Mouse (Mus musculus) heart, embryonic 11.5 days (tissue): ENCODE results near the gene Commd1. TPM values are rescaled to one million over a fixed set of nuclear protein-coding genes. Genes with fewer than 3 reads are reported as not detected.

Experiments
- ATAC-seq: fragments of 200-750 bp; cut with Nextera tagmentation; replicated peaks from 2 replicates; pipeline ENCODE4 v1.8.0; 2017; ENCODE audit warnings: moderate library complexity; ENCODE audit not compliant: insufficient number of reproducible peaks, low FRiP score, low TSS enrichment
- H3K27ac ChIP-seq: fragments of 300-500 bp; sonication (generic); 2 replicates; pipeline ENCODE4 v1.5.1; 2014; ENCODE audit warnings: mild to moderate bottlenecking, low read depth, low read length
- H3K27me3 ChIP-seq: fragments of 300-500 bp; sonication (generic); 2 replicates; pipeline ENCODE4 v1.6.1; 2014; ENCODE audit warnings: mild to moderate bottlenecking, low read length, mixed read lengths; ENCODE audit not compliant: control insufficient read depth, insufficient read depth
- H3K36me3 ChIP-seq: fragments of 300-500 bp; sonication (generic); 2 replicates; pipeline ENCODE4 v1.6.1; 2014; ENCODE audit warnings: mild to moderate bottlenecking, low read length, moderate library complexity, mixed read lengths; ENCODE audit not compliant: control insufficient read depth, insufficient read depth
- H3K4me1 ChIP-seq: fragments of 300-500 bp; sonication (generic); 2 replicates; pipeline ENCODE4 v1.6.1; 2014; ENCODE audit warnings: low read length; ENCODE audit not compliant: control insufficient read depth, insufficient read depth
- H3K4me2 ChIP-seq: fragments of 300-500 bp; sonication (generic); 2 replicates; pipeline ENCODE4 v1.6.1; 2014; ENCODE audit warnings: mild to moderate bottlenecking, moderate library complexity
- H3K4me3 ChIP-seq: fragments of 300-500 bp; sonication (generic); 2 replicates; pipeline ENCODE4 v1.5.1; 2014; ENCODE audit warnings: low read depth, low read length
- H3K9ac ChIP-seq: fragments of 300-500 bp; sonication (generic); 2 replicates; pipeline ENCODE4 v1.6.1; 2014; ENCODE audit warnings: mild to moderate bottlenecking, low read depth, low read length, moderate library complexity
- H3K9me3 ChIP-seq: fragments of 300-500 bp; sonication (generic); replicated peaks from 2 replicates; pipeline ENCODE4 v1.6.1; 2016; ENCODE audit warnings: low read length; ENCODE audit not compliant: control insufficient read depth
- WGBS: fragments of 180-500 bp; shearing (Covaris S2); extraction: QIAGEN DNeasy Blood & Tissue Kit; methylation state at CpG from one replicate; pipeline ENCODE4 v1.1.7; 2014; ENCODE audit not compliant: insufficient replicate concordance; 5-methylcytosine and 5-hydroxymethylcytosine counted together
- polyA plus RNA-seq: library from polyadenylated mRNA; unstranded; fragments of >200 nt; fragmentation: Nextera tagmentation; extraction: Ambion mirVana; gene quantifications from 2 replicates; pipeline ENCODE4 v1.2.1, GENCODE M21; 2014

Commd1 gene
- polyA plus RNA-seq, 1 experiment from 2014 or later, result 355 TPM

GRCm38 (mm10) chr11:23014996-23015395, 32.8 kb upstream of the Commd1 start:
- Histone ChIP-seq H3K4me1 (no peaks in the 10 kb centered on the region), H3K9ac (no peak overlapping the region), H3K27me3 (no peaks in the 10 kb centered on the region), H3K9me3 (no peaks in the 10 kb centered on the region), H3K4me3 (no peak overlapping the region), H3K27ac (no peak overlapping the region), H3K36me3 (no peaks in the 10 kb centered on the region), H3K4me2 (no peak overlapping the region)
- 73% methylated on average over 6 of the region's 6 CpGs for WGBS
- no peak for ATAC-seq

- ATAC-seq, result no peak
- H3K4me2 ChIP-seq, result no peak overlapping the region
- no peak overlapping the region for H3K9ac ChIP-seq
- no peaks in the 10 kb centered on the region for H3K36me3 ChIP-seq
- no peaks in the 10 kb centered on the region for H3K9me3 ChIP-seq
- H3K27me3 ChIP-seq, result no peaks in the 10 kb centered on the region
- H3K4me1 ChIP-seq, result no peaks in the 10 kb centered on the region
- 79% methylated on average over 4 of the region's 4 CpGs for WGBS
- H3K27ac ChIP-seq, result no peak overlapping the region
- no peak overlapping the region for H3K4me3 ChIP-seq
Measured at GRCm38 (mm10) chr11:23013580-23014294, 31.6 kb upstream of the Commd1 start.

GRCm38 (mm10) chr11:23013096-23013495, 30.9 kb upstream of the Commd1 start:
- ATAC-seq, result no peak
- no peak overlapping the region for H3K27ac ChIP-seq
- H3K9ac ChIP-seq, result no peak overlapping the region
- H3K36me3 ChIP-seq, result no peaks in the 10 kb centered on the region
- H3K4me3 ChIP-seq, result no peak overlapping the region
- 68% methylated on average over 1 of the region's 1 CpGs for WGBS
- H3K4me1 ChIP-seq, result no peaks in the 10 kb centered on the region
- no peak overlapping the region for H3K4me2 ChIP-seq
- no peaks in the 10 kb centered on the region for H3K9me3 ChIP-seq
- H3K27me3 ChIP-seq, result no peaks in the 10 kb centered on the region

GRCm38 (mm10) chr11:23008824-23009200, 26.6 kb upstream of the Commd1 start:
- H3K9me3 ChIP-seq, result no peaks in the 10 kb centered on the region
- no peaks in the 10 kb centered on the region for H3K27me3 ChIP-seq
- H3K36me3 ChIP-seq, result peaks cover 7% of the 10 kb centered on the region
- 28% methylated on average over 4 of the region's 4 CpGs for WGBS
- H3K4me3 ChIP-seq, result peak overlapping the region; percentile 64
- H3K4me1 ChIP-seq, result peaks cover 3% of the 10 kb centered on the region; the same call in 1 of the 2 replicates
- no peak overlapping the region for H3K9ac ChIP-seq
- ATAC-seq, result no peak
- no peak overlapping the region for H3K27ac ChIP-seq
- peak overlapping the region; percentile 87 for H3K4me2 ChIP-seq

GRCm38 (mm10) chr11:23008181-23008823, 26.1 kb upstream of the Commd1 start:
- peak overlapping the region; percentile 64 for H3K4me3 ChIP-seq
- H3K9me3 ChIP-seq, result no peaks in the 10 kb centered on the region
- ATAC-seq, result peak; percentile 90
- under 1% methylated on average over 40 of the region's 40 CpGs for WGBS
- peaks cover 8% of the 10 kb centered on the region for H3K36me3 ChIP-seq
- peak overlapping the region; percentile 83 for H3K9ac ChIP-seq
- H3K27ac ChIP-seq, result peak overlapping the region; percentile 92
- peaks cover 3% of the 10 kb centered on the region; the same call in 1 of the 2 replicates for H3K4me1 ChIP-seq
- H3K4me2 ChIP-seq, result peak overlapping the region; percentile 87
- H3K27me3 ChIP-seq, result no peaks in the 10 kb centered on the region

- WGBS, result 2% methylated on average over 22 of the region's 22 CpGs
- Histone ChIP-seq H3K27me3 (no peaks in the 10 kb centered on the region), H3K4me2 (peak within 1 kb of the TSS; percentile 87), H3K4me1 (peaks cover 3% of the 10 kb centered on the region; the same call in 1 of the 2 replicates), H3K36me3 (peaks cover 9% of the 10 kb centered on the region), H3K9me3 (no peaks in the 10 kb centered on the region), H3K4me3 (peak within 1 kb of the TSS; percentile 64), H3K9ac (peak within 1 kb of the TSS; percentile 83), H3K27ac (peak within 1 kb of the TSS; percentile 92)
- peak; percentile 95 for ATAC-seq
Measured at GRCm38 (mm10) chr11:23007481-23008180, 25.4 kb upstream of the Commd1 start, which contains the start of gene Fam161a. Fam161a (plus strand) TSS chr11:23007531.

- peaks cover 15% of the 10 kb centered on the region for H3K36me3 ChIP-seq
- peak overlapping the region; percentile 64 for H3K4me3 ChIP-seq
- H3K9ac ChIP-seq, result peak overlapping the region; percentile 64
- peak overlapping the region; percentile 54; the same call in 1 of the 2 replicates for H3K27ac ChIP-seq
- H3K4me2 ChIP-seq, result peak overlapping the region; percentile 87
- no peaks in the 10 kb centered on the region for H3K9me3 ChIP-seq
- peaks cover 3% of the 10 kb centered on the region; the same call in 1 of the 2 replicates for H3K4me1 ChIP-seq
- no peaks in the 10 kb centered on the region for H3K27me3 ChIP-seq
- ATAC-seq, result no peak
- WGBS, result 5% methylated on average over 6 of the region's 6 CpGs
Measured at GRCm38 (mm10) chr11:23007166-23007480, 24.9 kb upstream of the Commd1 start.

- Histone ChIP-seq H3K9ac (no peak overlapping the region), H3K27me3 (no peaks in the 10 kb centered on the region), H3K4me3 (no peak overlapping the region), H3K4me2 (no peak overlapping the region), H3K4me1 (peaks cover 3% of the 10 kb centered on the region; the same call in 1 of the 2 replicates), H3K36me3 (peaks cover 27% of the 10 kb centered on the region), H3K9me3 (no peaks in the 10 kb centered on the region), H3K27ac (no peak overlapping the region)
- 86% methylated on average over 1 of the region's 1 CpGs for WGBS
- no peak for ATAC-seq
Measured at GRCm38 (mm10) chr11:23005276-23005675, 23.1 kb upstream of the Commd1 start.
